Mouse (Mus musculus): ENCODE results near the gene Dnajc5.

The Dnajc5 gene

DNA sequence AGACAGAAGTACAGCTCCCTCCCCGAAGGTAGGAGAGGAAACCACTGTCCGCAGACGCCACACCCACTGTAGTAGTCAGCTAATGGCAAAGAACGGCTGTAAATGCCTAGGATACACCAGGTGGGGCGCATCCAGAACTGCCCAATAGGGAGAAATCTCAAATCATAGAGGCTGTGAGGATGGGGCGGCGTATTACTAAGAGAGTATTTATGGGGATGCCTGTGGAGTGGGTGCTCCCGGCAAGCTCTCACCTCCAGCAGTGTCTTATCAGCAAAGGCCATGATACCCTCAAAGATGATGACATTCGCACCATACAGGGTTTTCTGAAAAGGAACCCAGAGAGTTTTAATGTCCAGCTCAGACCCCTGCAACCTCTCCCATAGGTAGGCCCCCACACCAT, 53.7 kb downstream of the Dnajc5 start:
- DNase-seq = no peak

- no peak for DNase-seq
These were observed 54.7 kb downstream of the Dnajc5 start for GRCm38 (mm10) chr2:181574921-181575545.

DNA sequence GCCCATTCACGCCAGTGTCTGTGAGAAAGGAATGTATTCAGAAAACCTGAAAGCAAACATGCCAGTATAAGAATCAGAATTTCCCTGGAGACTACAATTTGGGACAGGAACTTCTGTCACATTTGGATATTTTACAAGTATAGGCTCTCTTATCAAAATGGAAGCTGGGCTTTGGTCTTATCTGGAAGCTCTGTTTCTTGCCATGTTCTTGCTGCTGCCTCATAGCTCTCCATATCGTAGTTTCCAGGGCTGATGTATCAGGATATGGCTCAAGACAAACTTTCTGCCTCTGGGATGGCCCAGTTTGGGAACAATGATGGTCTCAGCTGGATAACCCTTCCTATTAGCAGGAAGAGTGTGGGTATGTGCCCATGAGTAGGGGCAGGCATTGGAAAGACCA, 56.3 kb downstream of the Dnajc5 start:
- DNase-seq = no peak

GRCm38 (mm10) chr2:181577126-181577525, 56.8 kb downstream of the Dnajc5 start:
- no peak for DNase-seq

DNA sequence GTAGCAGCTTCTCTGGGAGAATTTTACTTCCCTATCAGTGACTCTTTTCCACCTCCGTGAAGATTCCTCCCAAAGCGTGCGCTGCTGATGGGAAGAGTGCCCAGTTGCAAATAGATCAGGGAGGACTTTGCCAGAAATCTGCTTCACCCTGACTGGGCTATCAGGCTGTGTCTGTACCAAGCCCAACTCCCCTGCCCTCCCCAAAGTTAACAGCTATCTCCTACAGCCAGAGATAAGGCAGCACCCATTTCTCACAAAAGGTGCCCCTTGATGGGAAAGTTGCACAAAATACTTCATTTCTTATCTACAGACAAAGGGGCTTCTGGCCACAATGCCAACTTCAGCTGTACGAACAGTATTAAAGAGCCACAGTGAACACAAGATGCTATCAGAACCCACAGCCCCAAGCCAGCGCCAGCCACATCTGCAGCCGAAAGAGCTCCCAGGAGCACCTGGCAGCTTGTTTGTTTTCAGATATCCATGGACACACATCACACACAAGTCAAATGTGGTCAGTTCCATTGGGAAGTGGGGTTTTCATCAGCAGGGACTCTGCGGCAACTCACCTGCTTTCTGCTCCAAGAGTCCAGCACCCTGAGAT, 57.8 kb downstream of the Dnajc5 start:
- no peak for DNase-seq

GRCm38 (mm10) chr2:181578790-181579618, 58.7 kb downstream of the Dnajc5 start:
- DNase-seq = no peak

DNA sequence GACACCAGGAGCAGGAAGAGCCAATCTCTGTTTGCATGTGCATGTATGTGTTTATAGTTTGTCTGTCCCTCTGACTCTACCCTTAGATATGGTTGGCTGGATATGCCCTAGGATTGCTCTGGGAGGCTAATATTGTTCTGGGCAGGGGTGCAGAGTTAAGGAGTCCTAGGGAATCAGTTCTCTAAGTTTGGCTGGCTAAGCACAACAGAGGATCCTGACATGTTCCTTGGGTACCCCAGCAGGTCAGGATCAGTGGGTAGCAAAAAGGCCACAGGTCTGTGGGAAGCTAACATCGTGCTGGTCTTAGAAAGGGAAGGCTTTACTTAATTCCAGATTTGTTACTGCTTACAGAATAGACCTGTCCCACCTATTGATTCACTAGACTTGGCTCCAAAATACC, 59.4 kb downstream of the Dnajc5 start:
- no peak for DNase-seq

GRCm38 (mm10) chr2:181580131-181580772, 60.0 kb downstream of the Dnajc5 start:
- no peak for DNase-seq

DNA sequence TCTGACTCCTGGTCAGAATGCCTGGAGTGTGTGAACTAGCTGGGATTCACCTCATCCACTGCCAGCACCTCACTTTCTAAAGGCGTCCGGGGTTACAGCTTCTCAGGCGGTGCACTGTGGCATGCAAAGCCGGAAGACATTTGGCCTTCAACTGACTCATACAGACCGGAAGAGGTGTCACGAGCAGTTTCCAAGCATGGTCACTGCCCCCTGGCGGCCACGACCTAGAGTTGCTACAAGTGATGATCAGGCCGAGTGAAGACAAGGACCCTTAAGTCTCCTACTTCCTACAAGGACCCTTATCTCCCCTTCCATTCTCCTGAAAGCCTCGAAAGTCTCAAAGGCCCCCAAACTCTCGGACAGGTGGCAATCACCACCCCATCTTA, 60.7 kb downstream of the Dnajc5 start:
- DNase-seq = peak; percentile 81 to 85

DNA sequence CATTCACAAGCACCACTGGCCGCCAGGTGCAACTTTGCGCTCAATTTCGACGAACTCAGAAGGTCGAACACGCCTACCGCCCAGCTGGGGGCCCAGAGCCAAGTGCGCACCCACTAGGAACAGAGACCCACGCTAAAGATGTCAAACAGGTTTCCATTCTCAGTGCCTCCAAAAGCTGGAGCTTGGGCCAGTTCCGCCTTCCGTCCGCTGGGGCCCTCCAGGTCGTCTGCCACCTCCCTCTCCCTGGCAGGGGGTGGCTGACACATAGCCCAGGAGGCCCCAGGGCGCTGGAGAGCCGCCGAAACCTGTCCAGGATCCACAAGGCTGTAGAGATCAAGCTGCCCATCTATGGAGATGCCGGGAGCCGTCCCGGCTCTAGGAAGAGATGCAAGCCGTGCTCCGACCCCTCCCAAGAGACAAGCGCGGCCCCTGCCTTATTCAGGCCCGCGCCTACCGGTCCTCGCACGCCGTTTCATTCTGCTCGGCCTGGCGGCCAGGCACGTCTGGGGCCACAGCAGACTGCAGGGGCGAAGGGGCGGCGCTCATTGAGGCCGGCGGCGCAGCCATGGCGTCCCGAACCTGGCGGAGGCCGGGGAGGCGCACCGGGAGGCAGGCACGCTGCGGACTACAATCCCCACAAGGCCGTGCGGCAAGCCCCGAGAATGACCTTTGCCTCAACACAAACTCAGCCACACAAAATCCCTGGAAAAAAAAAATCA, 61.3 kb downstream of the Dnajc5 start:
- DNase-seq = peak; percentile 84 to 90

DNA sequence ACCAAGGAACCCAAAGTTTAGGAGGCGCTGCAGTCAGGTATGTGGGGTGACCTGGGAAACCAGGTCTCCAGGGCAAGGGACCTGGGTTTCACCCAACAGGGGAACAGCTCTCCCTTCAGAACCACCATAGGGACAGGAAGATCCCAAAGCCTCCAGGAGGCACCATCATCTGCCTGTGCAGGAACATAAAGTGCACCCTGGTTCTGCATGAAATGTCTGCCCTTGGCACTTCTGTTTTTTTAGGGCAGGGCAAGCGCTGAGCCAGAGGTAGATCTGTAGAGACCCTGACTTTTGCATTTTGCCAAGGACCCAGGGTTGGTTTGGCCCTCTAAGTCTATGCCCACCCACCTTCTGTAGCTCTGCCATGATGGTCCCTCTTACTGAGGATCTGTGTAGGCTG, 62.1 kb downstream of the Dnajc5 start:
- no peak for DNase-seq

- DNase-seq = no peak
These were observed 62.7 kb downstream of the Dnajc5 start for GRCm38 (mm10) chr2:181582939-181583338.

DNA sequence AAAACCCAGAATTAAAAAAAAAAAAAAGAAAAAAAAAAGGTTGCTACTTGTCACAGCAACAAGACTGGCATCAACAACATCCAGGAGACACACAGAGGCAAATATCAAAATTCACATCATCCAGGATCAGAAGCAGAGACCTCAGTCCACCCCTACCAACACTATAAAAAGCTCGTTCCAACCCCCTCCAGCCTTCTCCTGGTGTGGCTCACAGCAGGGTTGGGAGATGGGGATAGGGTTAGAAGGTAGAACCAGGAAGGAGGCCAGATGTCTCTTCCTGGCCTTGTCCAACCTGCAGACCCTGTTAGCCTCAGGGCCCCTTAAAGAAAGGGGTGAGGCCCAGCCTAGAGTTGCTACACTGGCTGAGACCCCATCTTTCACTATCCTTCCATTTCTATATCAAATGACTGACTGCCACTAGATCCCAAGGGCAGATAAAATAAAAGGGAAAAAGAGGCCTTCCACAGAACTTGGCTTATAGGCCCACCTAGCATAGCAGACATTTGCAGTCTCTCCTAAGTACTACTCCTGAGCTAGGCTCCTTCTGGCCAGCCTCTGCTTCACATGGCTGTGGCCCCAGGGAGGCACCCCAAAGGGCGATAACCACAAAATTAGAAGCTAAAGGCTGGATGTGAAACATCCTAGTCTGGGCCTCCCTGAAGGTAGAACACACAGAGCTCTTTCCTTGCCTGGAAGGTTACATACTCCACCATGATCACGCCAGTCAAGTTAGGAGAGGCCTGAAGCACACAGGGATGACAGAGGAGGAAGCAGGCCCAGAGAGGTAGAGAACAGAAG, 63.4 kb downstream of the Dnajc5 start:
- DNase-seq = no peak

DNA sequence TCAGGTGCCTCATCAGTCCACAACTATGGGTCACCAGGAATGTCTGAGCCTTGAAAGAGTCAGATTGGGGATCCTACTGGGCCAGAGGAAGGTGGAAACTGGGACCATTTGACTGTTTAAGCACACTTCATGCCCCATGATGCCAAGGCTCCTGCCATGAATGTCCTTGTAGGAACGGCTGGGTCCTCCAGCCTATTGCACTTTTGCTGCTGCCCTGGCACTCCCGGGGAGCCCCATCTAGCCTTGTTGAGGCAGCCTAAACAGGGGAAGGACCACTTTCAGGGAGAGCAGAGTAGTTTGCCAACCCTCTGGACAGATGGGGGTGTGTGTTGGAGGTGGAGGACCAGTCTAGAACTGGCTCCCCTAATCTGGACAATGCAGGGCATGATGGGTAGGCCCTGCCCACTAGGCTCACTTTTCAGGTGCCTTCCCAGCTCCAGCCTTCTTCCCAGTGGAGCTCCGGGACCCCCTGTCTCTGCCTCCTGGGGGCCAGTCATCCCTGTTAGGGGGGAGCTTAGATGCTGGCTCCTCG, 64.2 kb downstream of the Dnajc5 start, which contains the start of gene Uckl1:
TSS of gene Uckl1 (minus strand) at position 482 of the 532 bp plus-strand sequence.
- DNase-seq = no peak

DNA sequence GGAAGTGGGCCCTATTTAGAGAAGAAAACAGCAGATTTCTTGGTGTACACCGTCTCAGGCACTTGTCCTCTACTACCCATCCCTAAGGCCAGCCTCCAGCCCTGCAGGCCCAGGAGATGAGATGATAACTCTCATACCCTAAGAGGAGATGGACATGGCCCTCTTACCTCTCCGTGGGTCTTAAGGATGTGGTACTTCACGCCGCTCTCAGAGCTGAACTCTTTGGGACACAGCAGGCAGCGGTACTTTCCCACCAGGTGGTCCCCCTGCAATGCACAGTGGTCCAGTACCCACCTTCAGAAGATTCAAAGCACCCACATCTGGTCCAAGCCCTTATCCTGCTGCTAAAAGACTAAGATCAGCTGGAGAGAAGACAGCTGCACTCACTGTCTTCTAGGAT, 65.2 kb downstream of the Dnajc5 start:
- no peak for DNase-seq

DNA sequence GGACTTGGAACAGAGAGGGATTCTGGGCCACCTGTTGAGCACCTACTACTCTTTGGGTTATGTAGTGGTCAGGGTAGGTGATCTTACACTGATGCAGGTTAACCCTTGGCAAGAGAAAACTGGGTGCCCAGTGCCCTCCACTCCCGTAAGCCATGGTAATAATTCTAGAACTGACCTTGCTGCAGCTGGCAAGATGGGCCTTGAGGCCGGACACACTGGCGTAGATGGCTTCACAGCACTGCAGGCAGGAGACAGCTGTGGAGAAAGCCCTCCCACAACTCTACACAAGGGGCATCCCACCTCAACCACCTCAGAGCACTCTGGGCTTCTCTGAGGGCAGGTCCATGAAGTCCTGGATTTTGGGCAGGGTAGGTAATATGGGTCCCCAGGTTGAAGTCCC, 65.8 kb downstream of the Dnajc5 start:
- no peak for DNase-seq

DNA sequence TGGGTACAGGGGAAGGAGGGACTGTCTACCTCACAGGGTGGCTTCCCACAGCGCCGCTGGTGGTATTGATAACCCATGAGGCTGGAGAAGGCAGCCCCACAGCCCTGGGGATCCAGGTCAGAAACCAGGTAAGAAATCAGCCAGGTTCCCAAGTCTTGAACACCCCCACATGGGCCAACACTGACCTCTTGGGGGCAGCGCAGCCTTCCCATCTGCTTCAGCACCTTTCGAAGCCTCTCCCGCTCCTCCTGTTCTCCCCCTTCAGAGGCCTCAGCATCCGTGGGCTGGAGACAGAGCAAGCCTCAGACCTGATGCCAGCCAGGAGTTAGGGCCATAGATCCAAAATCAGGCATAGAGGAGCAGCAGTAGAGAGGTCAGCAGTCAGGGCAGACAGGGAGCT, 67.5 kb downstream of the Dnajc5 start:
- no peak for DNase-seq

GRCm38 (mm10) chr2:181588229-181588780, 68.0 kb downstream of the Dnajc5 start:
- no peak for DNase-seq

DNA sequence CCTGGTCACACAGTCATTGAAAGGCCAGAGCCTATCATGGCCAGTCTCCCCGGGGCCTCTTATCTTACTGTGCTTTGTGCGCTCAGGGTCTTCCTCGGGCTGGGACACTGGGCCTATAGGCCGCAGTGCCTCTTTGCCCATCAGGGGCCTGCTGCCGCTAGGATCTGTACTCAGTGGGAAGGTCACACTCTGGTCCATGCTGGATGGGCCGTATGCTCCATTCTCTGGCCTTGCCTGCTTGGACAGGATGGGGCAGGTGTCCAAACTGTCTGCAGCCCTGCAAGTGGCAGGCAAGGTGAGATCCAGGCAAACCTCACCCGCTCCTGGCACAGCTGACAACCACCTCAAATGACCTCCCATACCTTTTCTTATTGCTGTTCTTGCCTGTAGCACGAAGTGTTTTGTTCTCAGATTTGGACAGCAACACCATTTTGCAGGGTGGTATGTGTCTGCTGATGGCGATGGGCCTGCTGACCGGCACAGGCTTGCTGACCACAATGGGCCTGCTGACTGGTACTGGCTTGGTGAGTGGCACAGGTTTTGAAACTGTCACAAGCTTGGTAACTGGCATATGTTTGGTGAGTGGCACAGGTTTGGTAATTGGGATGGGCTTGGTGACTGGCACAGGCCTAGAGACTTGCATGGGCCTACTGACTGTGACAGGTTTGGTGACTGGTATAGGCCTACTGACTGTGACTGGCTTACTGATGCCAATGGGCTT, 68.9 kb downstream of the Dnajc5 start:
- DNase-seq = no peak

- DNase-seq = no peak
These were observed 69.4 kb downstream of the Dnajc5 start for GRCm38 (mm10) chr2:181589732-181590105.

GRCm38 (mm10) chr2:181590471-181590870, 70.2 kb downstream of the Dnajc5 start:
- DNase-seq = no peak
